Mouse (Mus musculus) hindbrain, embryonic 14.5 days (tissue): ENCODE data around the gene Mcrs1. TPM values are rescaled to one million over a fixed set of nuclear protein-coding genes. Genes with fewer than 3 reads are reported as not detected.

Source experiments
- ATAC-seq: fragments of 200-750 bp; cut with Nextera tagmentation; 2 replicates; pipeline ENCODE4 v1.8.0; 2017; ENCODE audit warnings: moderate number of reproducible peaks, mild to moderate bottlenecking, moderate TSS enrichment, moderate library complexity; ENCODE audit not compliant: low FRiP score
- DNase-seq: peaks from one replicate; pipeline ENCODE4 v3.0.0-alpha.2; 2015; ENCODE audit warnings: low spot score
- H3K27ac ChIP-seq: fragments of 300-500 bp; sonication (generic); 2 replicates; pipeline ENCODE4 v1.5.1; 2014; ENCODE audit warnings: mild to moderate bottlenecking, moderate library complexity
- H3K27me3 ChIP-seq: fragments of 300-500 bp; sonication (generic); 2 replicates; pipeline ENCODE4 v1.6.1; 2014; ENCODE audit warnings: mild to moderate bottlenecking, low read length, mixed read lengths; ENCODE audit not compliant: control insufficient read depth, insufficient read depth
- H3K36me3 ChIP-seq: fragments of 300-500 bp; sonication (generic); replicated peaks from 2 replicates; pipeline ENCODE4 v1.6.1; 2014; ENCODE audit not compliant: control insufficient read depth, insufficient read depth
- H3K4me1 ChIP-seq: fragments of 300-500 bp; sonication (generic); replicated peaks from 2 replicates; pipeline ENCODE4 v1.6.1; 2014; ENCODE audit warnings: antibody characterized with exemption, low read length, mixed read lengths; ENCODE audit not compliant: control insufficient read depth, insufficient read depth
- H3K4me2 ChIP-seq: fragments of 300-500 bp; sonication (generic); replicated peaks from 2 replicates; pipeline ENCODE4 v1.6.1; 2014; ENCODE audit warnings: mild to moderate bottlenecking, moderate library complexity
- H3K4me3 ChIP-seq: fragments of 300-500 bp; sonication (generic); replicated peaks from 2 replicates; pipeline ENCODE4 v1.5.1; 2014; ENCODE audit warnings: mild to moderate bottlenecking, low read length
- H3K9ac ChIP-seq: fragments of 300-500 bp; sonication (generic); 2 replicates; pipeline ENCODE4 v1.6.1; 2014
- H3K9me3 ChIP-seq: fragments of 300-500 bp; sonication (generic); 2 replicates; pipeline ENCODE4 v1.6.1; 2016; ENCODE audit warnings: low read length; ENCODE audit not compliant: control insufficient read depth
- WGBS: fragments of 180-500 bp; shearing (Covaris S2); extraction: QIAGEN DNeasy Blood & Tissue Kit; methylation state at CpG from one replicate; pipeline ENCODE4 v1.1.7; 2014; 5-methylcytosine and 5-hydroxymethylcytosine counted together
- polyA plus RNA-seq: library from polyadenylated mRNA; unstranded; fragments of >200 nt; fragmentation: Nextera tagmentation; extraction: Ambion mirVana; gene quantifications from 2 replicates; pipeline ENCODE4 v1.2.1, GENCODE M21; 2014

The Mcrs1 gene
- polyA plus RNA-seq, 1 experiment from 2014 or later = 205 TPM

DNA sequence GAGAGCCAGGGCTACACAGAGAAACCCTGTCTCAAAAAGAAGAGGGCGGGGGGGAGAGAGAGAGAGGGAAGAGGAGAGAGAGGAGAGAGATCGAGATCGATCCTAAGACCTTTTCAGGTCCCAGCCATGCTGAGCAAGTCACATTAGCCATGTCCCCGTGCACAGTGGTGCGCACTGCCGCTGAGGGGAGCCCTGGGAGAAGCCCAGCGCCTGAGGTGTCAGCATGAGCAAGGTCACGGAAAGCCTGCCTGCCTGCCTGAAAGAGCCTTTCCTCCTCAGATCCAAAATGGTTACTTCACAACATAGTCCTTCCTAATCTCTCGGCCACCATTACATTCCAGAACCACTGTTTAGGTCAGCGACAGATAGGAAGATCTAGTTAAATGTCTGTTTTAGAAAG, 57.4 kb downstream of the Mcrs1 start:
- no peaks in the 10 kb centered on the region for H3K27me3 ChIP-seq
- ATAC-seq (no peak), DNase-seq (no peak)
- H3K9me3 ChIP-seq = no peaks in the 10 kb centered on the region
- H3K36me3 ChIP-seq = peaks cover 25% of the 10 kb centered on the region
- no peak overlapping the region for H3K4me3 ChIP-seq
- H3K4me2 ChIP-seq = no peak overlapping the region
- no peak overlapping the region for H3K9ac ChIP-seq
- WGBS = 66% methylated on average over 10 of the region's 10 CpGs
- no peaks in the 10 kb centered on the region for H3K4me1 ChIP-seq
- no peak overlapping the region for H3K27ac ChIP-seq

Other genes starting within 250 kb of the Mcrs1 start
- 21.7 and 24.2 TPM in 2 replicates for gene Tuba1c, start 222.1 kb downstream of the Mcrs1 start, polyA plus RNA-seq
- 77.9 and 79.5 TPM in 2 replicates for gene Prph, start 196.8 kb downstream of the Mcrs1 start, polyA plus RNA-seq
- gene Troap, start 177.4 kb downstream of the Mcrs1 start, polyA plus RNA-seq = 3.7 and 4.0 TPM in 2 replicates
- 4.7 and 6.6 TPM in 2 replicates for gene C1ql4, start 164.1 kb downstream of the Mcrs1 start, polyA plus RNA-seq
- gene Dnajc22, start 158.8 kb downstream of the Mcrs1 start, polyA plus RNA-seq = 0.52 and 1.0 TPM in 2 replicates
- gene Spats2, start 126.0 kb downstream of the Mcrs1 start, polyA plus RNA-seq = 33.7 and 33.8 TPM in 2 replicates
- 0.81 and 0.96 TPM in 2 replicates for gene Kcnh3, start 27.1 kb downstream of the Mcrs1 start, polyA plus RNA-seq
- gene Prpf40b, start 43.1 kb upstream of the Mcrs1 start, polyA plus RNA-seq = 84.7 and 89.6 TPM in 2 replicates
- gene Fam186b, start 43.9 kb upstream of the Mcrs1 start, polyA plus RNA-seq = 0.39 and 0.81 TPM in 2 replicates
- 9.0 and 9.2 TPM in 2 replicates for gene Fmnl3, start 118.5 kb upstream of the Mcrs1 start, polyA plus RNA-seq
- 262 and 272 TPM in 2 replicates for gene Tmbim6, start 140.9 kb upstream of the Mcrs1 start, polyA plus RNA-seq
- gene Nckap5l, start 205.8 kb upstream of the Mcrs1 start, polyA plus RNA-seq = 16.2 and 19.3 TPM in 2 replicates
- 16.5 and 19.6 TPM in 2 replicates for gene Bcdin3d, start 222.8 kb upstream of the Mcrs1 start, polyA plus RNA-seq